Mouse (Mus musculus): Measurements from ENCODE around the gene Sephs2.

GRCm38 (mm10) chr7:127262218-127262961 is 11.5 kb downstream of the Sephs2 start:
- TF ChIP-seq CTCF (IDR thresholded peaks at IDR 0.05; ENCODE audit: low read depth, low read length): no peak
- no peak for TF ChIP-seq POLR2A (IDR thresholded peaks at IDR 0.05; ENCODE audit: extremely low read depth, insufficient read depth, low read length)

All from liver, adult 2 months (tissue).